Comparison of ENCODE assay signal across 29 mouse cellular contexts in the genomic region with DNA sequence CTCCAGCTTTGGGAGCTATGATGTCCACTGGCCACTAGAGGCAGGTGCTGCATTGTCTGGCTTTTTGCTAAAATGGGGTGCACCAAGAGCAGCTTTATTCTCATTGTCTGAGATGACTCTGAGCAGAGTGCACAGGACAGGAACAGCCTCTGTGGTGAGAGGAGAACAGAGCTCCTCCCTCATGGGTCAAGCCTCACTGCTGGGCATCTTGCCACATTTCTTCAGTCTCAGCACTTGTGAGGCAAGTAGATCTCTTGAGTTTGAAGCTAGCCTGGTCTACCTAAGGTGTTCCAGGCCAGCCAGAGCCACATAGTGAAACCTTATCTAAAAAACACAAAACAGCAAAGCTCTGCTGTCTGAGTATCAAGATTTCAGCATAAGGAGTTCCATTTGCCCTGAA. TPM values are rescaled to one million over a fixed set of nuclear protein-coding genes. Genes with fewer than 3 reads are reported as not detected.
DNase-seq lines count a peak whose midpoint lies in the region; ATAC-seq and TF ChIP-seq lines count a peak whose summit lies in the region.
"Had no signal": no experiment of that assay in that cellular context is flagged by ENCODE, and none has a peak within 500 bp of the region (broad histone marks: within the 10 kb centered on the region; RNA-seq: fewer than 3 reads in every experiment).

No protein-coding gene starts in this region.

- H3K36me3 ChIP-seq in hindbrain, postnatal 0 days (ENCODE audit: insufficient read depth, low read length), result no peaks in the 10 kb centered on the region
- no peaks in the 10 kb centered on the region for H3K36me3 ChIP-seq in hindbrain, embryonic 14.5 days (replicated peaks; ENCODE audit: control insufficient read depth, insufficient read depth)
- H3K36me3 ChIP-seq in midbrain, embryonic 11.5 days (ENCODE audit: control insufficient read depth, insufficient read depth, low read length), result no peaks in the 10 kb centered on the region
- H3K36me3 ChIP-seq in midbrain, embryonic 14.5 days (ENCODE audit: control insufficient read depth, insufficient read depth, low read length), result no peaks in the 10 kb centered on the region
- H3K36me3 ChIP-seq: embryonic facial prominence, embryonic 13.5 days; forebrain, embryonic 15.5 days; heart, embryonic 13.5 days; hindbrain, embryonic 12.5 days; limb, embryonic 15.5 days; midbrain, embryonic 15.5 days had no signal

- peak; percentile 15; the same call in 1 of the 2 replicates for TF ChIP-seq CTCF in hindbrain, postnatal 0 days (IDR thresholded peaks at IDR 0.05; ENCODE audit: low read depth)
- peak; percentile 20 for TF ChIP-seq CTCF in Patski (IDR thresholded peaks at IDR 0.05)

- no peaks in the 10 kb centered on the region for H3K4me1 ChIP-seq in hindbrain, postnatal 0 days (ENCODE audit: insufficient read depth, low read length)
- H3K4me1 ChIP-seq in hindbrain, embryonic 14.5 days (replicated peaks; ENCODE audit: control insufficient read depth, insufficient read depth, low read length), result no peaks in the 10 kb centered on the region
- H3K4me1 ChIP-seq in midbrain, embryonic 11.5 days (ENCODE audit: control insufficient read depth, insufficient read depth, low read length), result no peaks in the 10 kb centered on the region
- H3K4me1 ChIP-seq in midbrain, embryonic 14.5 days (ENCODE audit: control insufficient read depth, insufficient read depth, low read length), result no peaks in the 10 kb centered on the region
- H3K4me1 ChIP-seq: embryonic facial prominence, embryonic 13.5 days; forebrain, embryonic 15.5 days had no signal

- H3K9ac ChIP-seq in hindbrain, postnatal 0 days (replicated peaks; ENCODE audit: low read length), result no peak overlapping the region
- no peak overlapping the region for H3K9ac ChIP-seq in hindbrain, embryonic 14.5 days
- no peak overlapping the region for H3K9ac ChIP-seq in midbrain, embryonic 11.5 days (ENCODE audit: low read length)
- no peak overlapping the region for H3K9ac ChIP-seq in midbrain, embryonic 14.5 days (replicated peaks; ENCODE audit: low read length)
- H3K9ac ChIP-seq: embryonic facial prominence, embryonic 13.5 days; forebrain, embryonic 15.5 days; heart, embryonic 13.5 days; hindbrain, embryonic 12.5 days; limb, embryonic 15.5 days; midbrain, embryonic 15.5 days; neural tube, embryonic 13.5 days had no signal

- no peak overlapping the region for H3K4me3 ChIP-seq in hindbrain, postnatal 0 days (ENCODE audit: low read length)
- H3K4me3 ChIP-seq in hindbrain, embryonic 14.5 days (replicated peaks; ENCODE audit: low read length), result no peak overlapping the region
- no peak overlapping the region for H3K4me3 ChIP-seq in midbrain, embryonic 11.5 days (ENCODE audit: low read depth, low read length)
- no peak overlapping the region for H3K4me3 ChIP-seq in midbrain, embryonic 14.5 days (replicated peaks; ENCODE audit: low read depth, low read length)
- H3K4me3 ChIP-seq: embryonic facial prominence, embryonic 13.5 days; forebrain, embryonic 15.5 days; heart, embryonic 13.5 days; hindbrain, embryonic 12.5 days; limb, embryonic 15.5 days; midbrain, embryonic 15.5 days; myocyte; neural tube, embryonic 13.5 days had no signal

- in situ Hi-C loops in Patski (cut with MboI; ENCODE audit: low pct_unique_long_range_greater_than_20kb), result no loop called here

- no peak overlapping the region for H3K4me2 ChIP-seq in hindbrain, postnatal 0 days (ENCODE audit: low read depth, low read length)
- H3K4me2 ChIP-seq in hindbrain, embryonic 14.5 days (replicated peaks), result no peak overlapping the region
- no peak overlapping the region for H3K4me2 ChIP-seq in midbrain, embryonic 11.5 days
- H3K4me2 ChIP-seq in midbrain, embryonic 14.5 days (ENCODE audit: low read length), result no peak overlapping the region
- H3K4me2 ChIP-seq: embryonic facial prominence, embryonic 13.5 days; forebrain, embryonic 15.5 days; heart, embryonic 13.5 days; hindbrain, embryonic 12.5 days; limb, embryonic 15.5 days; midbrain, embryonic 15.5 days; neural tube, embryonic 13.5 days had no signal

- CTCF ChIA-PET in Patski (lab: Charles Lee), result interaction anchor here (0.7 to 1.8 kb wide), 4 partner anchors 11 to 98 kb away, joined by 3 to 8 read pairs (median 4); no protein-coding TSS in a partner anchor

- peaks cover 10% of the 10 kb centered on the region for H3K9me3 ChIP-seq in hindbrain, postnatal 0 days (ENCODE audit: low read length)
- H3K9me3 ChIP-seq in hindbrain, embryonic 14.5 days (ENCODE audit: control insufficient read depth, low read length), result peaks cover 18% of the 10 kb centered on the region
- H3K9me3 ChIP-seq in midbrain, embryonic 11.5 days (ENCODE audit: control insufficient read depth, low read length), result peaks cover 15% of the 10 kb centered on the region
- H3K9me3 ChIP-seq in midbrain, embryonic 14.5 days (ENCODE audit: control insufficient read depth, low read length), result peaks cover 14% of the 10 kb centered on the region

- POLR2A ChIA-PET in Patski (lab: Charles Lee), result no interaction called here

- no peak for ATAC-seq in hindbrain, postnatal 0 days
- no peak for ATAC-seq in hindbrain, embryonic 14.5 days (ENCODE audit: low FRiP score)
- no peak for ATAC-seq in midbrain, embryonic 11.5 days (ENCODE audit: low FRiP score)
- no peak for ATAC-seq in midbrain, embryonic 14.5 days (ENCODE audit: low FRiP score, low TSS enrichment)
- no peak for ATAC-seq in Patski
- ATAC-seq in erythroblast, adult 5-6 weeks (replicated peaks; ENCODE audit: low FRiP score, poor library complexity, severe bottlenecking), result no peak
- ATAC-seq: forebrain, embryonic 15.5 days; inflammation-experienced regulatory T-cells, adult 6 months; midbrain, embryonic 15.5 days had no signal

- no peak for DNase-seq in hindbrain, postnatal 0 days (ENCODE audit: low spot score)
- no peak for DNase-seq in hindbrain, embryonic 14.5 days (ENCODE audit: low spot score)
- DNase-seq in midbrain, embryonic 11.5 days (ENCODE audit: low spot score, missing footprints), result peak; percentile 12
- DNase-seq in midbrain, embryonic 14.5 days, result no peak
- no peak for DNase-seq in Patski (ENCODE audit: low read depth, low spot score)
- DNase-seq in cerebellum, adult 8-10 months, result no peak
- DNase-seq: adrenal gland, adult 8-10 months; cerebellum, adult 11-12 months; cerebellum, postnatal 14 days; gastrocnemius, postnatal 10 days; kidney, adult 9 months; kidney, postnatal 14 days; layer of hippocampus, postnatal 36 days; retina, postnatal 1 day; right cerebral cortex, postnatal 25 days; thymus, postnatal 14 days had no signal

- H3K27me3 ChIP-seq in hindbrain, postnatal 0 days (ENCODE audit: insufficient read depth, low read length), result peaks cover 11% of the 10 kb centered on the region
- peaks cover 26% of the 10 kb centered on the region for H3K27me3 ChIP-seq in hindbrain, embryonic 14.5 days (ENCODE audit: control insufficient read depth, insufficient read depth, low read length)
- H3K27me3 ChIP-seq in midbrain, embryonic 11.5 days (ENCODE audit: control insufficient read depth, insufficient read depth, low read length), result peaks cover 11% of the 10 kb centered on the region
- peaks cover 14% of the 10 kb centered on the region for H3K27me3 ChIP-seq in midbrain, embryonic 14.5 days (ENCODE audit: control insufficient read depth, insufficient read depth, low read length)
- H3K27me3 ChIP-seq in Patski, result peaks cover 52% of the 10 kb centered on the region

- H3K27ac ChIP-seq in hindbrain, postnatal 0 days, result no peak overlapping the region
- no peak overlapping the region for H3K27ac ChIP-seq in hindbrain, embryonic 14.5 days
- no peak overlapping the region for H3K27ac ChIP-seq in midbrain, embryonic 11.5 days (ENCODE audit: low read depth, low read length)
- no peak overlapping the region for H3K27ac ChIP-seq in midbrain, embryonic 14.5 days (replicated peaks; ENCODE audit: low read depth, low read length)
- H3K27ac ChIP-seq: embryonic facial prominence, embryonic 13.5 days; forebrain, embryonic 15.5 days; heart, embryonic 13.5 days; hindbrain, embryonic 12.5 days; limb, embryonic 15.5 days; midbrain, embryonic 15.5 days; neural tube, embryonic 13.5 days had no signal

RNA-seq across cellular contexts. Expression of a gene that starts 4.3 kb away (rescaled TPM):
- 5.8 and 7.2 TPM in 2 replicates for total RNA-seq in hindbrain, postnatal 0 days (2014; rRNA removed)
- 0.91 and 1.0 TPM in 2 replicates for polyA plus RNA-seq in hindbrain, postnatal 0 days (2015; fragmentation: Nextera tagmentation; extraction: Ambion mirVana)
- 0.87 and 0.99 TPM in 2 replicates for polyA plus RNA-seq in hindbrain, embryonic 14.5 days (2014; fragmentation: Nextera tagmentation; extraction: Ambion mirVana)
- 0.18 and 0.23 TPM in 2 replicates for polyA plus RNA-seq in midbrain, embryonic 11.5 days (2014; fragmentation: Nextera tagmentation; extraction: Ambion mirVana)
- 0.42 and 0.53 TPM in 2 replicates for polyA plus RNA-seq in midbrain, embryonic 14.5 days (2014; fragmentation: Nextera tagmentation; extraction: Ambion mirVana)
- polyA plus RNA-seq in Patski (2021), result not detected
- not detected in 2 replicates for total RNA-seq in erythroblast, adult 5-6 weeks (2015; ENCODE audit: low replicate concordance)
- not detected in 2 replicates for total RNA-seq in erythroblast, adult 5-6 weeks (2017; ENCODE audit: low replicate concordance)
- total RNA-seq: adrenal gland, adult 8-10 months; granulocyte monocyte progenitor cell, adult 5-6 weeks had no signal
- polyA plus RNA-seq: C2C12; heart, embryonic 13.5 days; myocyte; spleen, adult 2 months had no signal

RNA-seq across cellular contexts. Expression of a gene that starts 49.3 kb away (rescaled TPM):
- 82.0 and 98.9 TPM in 2 replicates for total RNA-seq in hindbrain, postnatal 0 days (2014; rRNA removed)
- polyA plus RNA-seq in hindbrain, postnatal 0 days (2015; fragmentation: Nextera tagmentation; extraction: Ambion mirVana), result 90.1 and 95.8 TPM in 2 replicates
- polyA plus RNA-seq in hindbrain, embryonic 14.5 days (2014; fragmentation: Nextera tagmentation; extraction: Ambion mirVana), result 61.4 and 65.7 TPM in 2 replicates
- 3.0 and 3.7 TPM in 2 replicates for polyA plus RNA-seq in midbrain, embryonic 11.5 days (2014; fragmentation: Nextera tagmentation; extraction: Ambion mirVana)
- polyA plus RNA-seq in midbrain, embryonic 14.5 days (2014; fragmentation: Nextera tagmentation; extraction: Ambion mirVana), result 26.6 and 27.7 TPM in 2 replicates
- polyA plus RNA-seq in Patski (2021), result 1.3 TPM
- total RNA-seq in erythroblast, adult 5-6 weeks (2015; ENCODE audit: low replicate concordance), result not detected in 2 replicates
- 0.94 and 2.2 TPM in 2 replicates for total RNA-seq in erythroblast, adult 5-6 weeks (2017; ENCODE audit: low replicate concordance)

RNA-seq across cellular contexts. Expression of a gene that starts 57.8 kb away (rescaled TPM):
- 88.5 and 106 TPM in 2 replicates for total RNA-seq in hindbrain, postnatal 0 days (2014; rRNA removed)
- 82.9 and 84.4 TPM in 2 replicates for polyA plus RNA-seq in hindbrain, postnatal 0 days (2015; fragmentation: Nextera tagmentation; extraction: Ambion mirVana)
- 88.4 and 90.2 TPM in 2 replicates for polyA plus RNA-seq in hindbrain, embryonic 14.5 days (2014; fragmentation: Nextera tagmentation; extraction: Ambion mirVana)
- polyA plus RNA-seq in midbrain, embryonic 11.5 days (2014; fragmentation: Nextera tagmentation; extraction: Ambion mirVana), result 101 and 104 TPM in 2 replicates
- 97.7 and 105 TPM in 2 replicates for polyA plus RNA-seq in midbrain, embryonic 14.5 days (2014; fragmentation: Nextera tagmentation; extraction: Ambion mirVana)
- polyA plus RNA-seq in Patski (2021), result 81.2 TPM
- 11.5 and 18.8 TPM in 2 replicates for total RNA-seq in erythroblast, adult 5-6 weeks (2015; ENCODE audit: low replicate concordance)
- total RNA-seq in erythroblast, adult 5-6 weeks (2017; ENCODE audit: low replicate concordance), result 22.2 and 27.9 TPM in 2 replicates
